Mouse (Mus musculus) erythroblast, embryonic 14.5 days (primary cell): ENCODE results near the gene Gdpd3.

ENCODE experiments used
- GATA1 ChIP-seq: IDR thresholded peaks from 2 replicates; pipeline ENCODE4 v1.6.1; 2012; ENCODE audit warnings: low read length, inconsistent platforms, mixed read lengths
- TAL1 ChIP-seq: IDR thresholded peaks from 3 replicates; pipeline ENCODE4 v1.6.1; 2012; ENCODE audit warnings: low read length, inconsistent platforms, mixed read lengths

- no peak for TF ChIP-seq TAL1
- no peak for TF ChIP-seq GATA1
Measured at GRCm38 (mm10) chr7:126770784-126771183, 4.7 kb downstream of the Gdpd3 start.
